Mouse (Mus musculus) cortical plate, adult 2 months (tissue): ENCODE results near the gene Nemp1.

Source experiments
- CTCF ChIP-seq: fragments of 200-500 bp; IDR thresholded peaks from 2 replicates; pipeline ENCODE4 v1.5.1; 2011; ENCODE audit warnings: mild to moderate bottlenecking, control low read depth, low read length; ENCODE audit not compliant: insufficient read depth; ENCODE audit errors: extremely low read depth
- POLR2A ChIP-seq: fragments of 200-500 bp; IDR thresholded peaks from 2 replicates; pipeline ENCODE4 v1.6.1; 2011; ENCODE audit warnings: mild to moderate bottlenecking, low read length, control low read depth; ENCODE audit not compliant: insufficient read depth; ENCODE audit errors: extremely low read depth

GRCm38 (mm10) chr10:127679881-127680280 lies 13.2 kb downstream of the Nemp1 start:
- no peak for TF ChIP-seq CTCF
- TF ChIP-seq POLR2A: no peak
